Mouse (Mus musculus): ENCODE results near the gene Hivep3.

Hivep3 gene

GRCm38 (mm10) chr4:119871861-119872582, 138.4 kb downstream of the Hivep3 start:
- no peak for DNase-seq (ENCODE audit: low spot score in 2 of 2)

GRCm38 (mm10) chr4:119873935-119874334, 140.4 kb downstream of the Hivep3 start:
- DNase-seq (ENCODE audit: low spot score in 2 of 2): no peak

- no peak for DNase-seq (ENCODE audit: low spot score in 2 of 2)
These were observed 142.0 kb downstream of the Hivep3 start for GRCm38 (mm10) chr4:119875592-119875991.

- no peak for DNase-seq (ENCODE audit: low spot score in 2 of 2)
These were observed 143.1 kb downstream of the Hivep3 start for GRCm38 (mm10) chr4:119876535-119877160.

- no peak for DNase-seq (ENCODE audit: low spot score in 2 of 2)
These were observed 144.6 kb downstream of the Hivep3 start for GRCm38 (mm10) chr4:119878218-119878617.

GRCm38 (mm10) chr4:119879671-119880070, 146.1 kb downstream of the Hivep3 start:
- DNase-seq (ENCODE audit: low spot score in 2 of 2): no peak

- peak; percentile 65 to 69 for DNase-seq (ENCODE audit: low spot score in 2 of 2)
These were observed 146.7 kb downstream of the Hivep3 start for GRCm38 (mm10) chr4:119880270-119880669.

- DNase-seq (ENCODE audit: low spot score in 2 of 2): no peak
These were observed 147.7 kb downstream of the Hivep3 start for GRCm38 (mm10) chr4:119881292-119881691.

GRCm38 (mm10) chr4:119882401-119882800, 148.8 kb downstream of the Hivep3 start:
- no peak for DNase-seq (ENCODE audit: low spot score in 2 of 2)

- no peak for DNase-seq (ENCODE audit: low spot score in 2 of 2)
These were observed 149.2 kb downstream of the Hivep3 start for GRCm38 (mm10) chr4:119882814-119883213.

- no peak for DNase-seq (ENCODE audit: low spot score in 2 of 2)
These were observed 153.0 kb downstream of the Hivep3 start for GRCm38 (mm10) chr4:119886621-119887020.

- no peak for DNase-seq (ENCODE audit: low spot score in 2 of 2)
These were observed 154.1 kb downstream of the Hivep3 start for GRCm38 (mm10) chr4:119887523-119888177.

- no peak for DNase-seq (ENCODE audit: low spot score in 2 of 2)
These were observed 156.2 kb downstream of the Hivep3 start for GRCm38 (mm10) chr4:119889760-119890159.

- no peak for DNase-seq (ENCODE audit: low spot score in 2 of 2)
These were observed 159.7 kb downstream of the Hivep3 start for GRCm38 (mm10) chr4:119893255-119893779.

GRCm38 (mm10) chr4:119894797-119895458, 161.3 kb downstream of the Hivep3 start:
- no peak for DNase-seq (ENCODE audit: low spot score in 2 of 2)

- DNase-seq (ENCODE audit: low spot score in 2 of 2): no peak
These were observed 161.9 kb downstream of the Hivep3 start for GRCm38 (mm10) chr4:119895504-119895903.

GRCm38 (mm10) chr4:119896572-119896971, 163.0 kb downstream of the Hivep3 start:
- DNase-seq (ENCODE audit: low spot score in 2 of 2): no peak

- no peak for DNase-seq (ENCODE audit: low spot score in 2 of 2)
These were observed 163.7 kb downstream of the Hivep3 start for GRCm38 (mm10) chr4:119897054-119897855.

GRCm38 (mm10) chr4:119901556-119902491, 168.2 kb downstream of the Hivep3 start:
- DNase-seq (ENCODE audit: low spot score in 2 of 2): peak; percentile 76 to 80

- DNase-seq (ENCODE audit: low spot score in 2 of 2): peak in 1 of 2 experiments; percentile 42
These were observed 169.7 kb downstream of the Hivep3 start for GRCm38 (mm10) chr4:119903328-119903727.

Measured in right cerebral cortex, adult 2 months (tissue).